Mouse (Mus musculus): ENCODE data around the gene Tssk2. TPM values are rescaled to one million over a fixed set of nuclear protein-coding genes. Genes with fewer than 3 reads are reported as not detected.

The Tssk2 gene
- polyA plus RNA-seq, 1 experiment from 2014 or later = not detected

DNA sequence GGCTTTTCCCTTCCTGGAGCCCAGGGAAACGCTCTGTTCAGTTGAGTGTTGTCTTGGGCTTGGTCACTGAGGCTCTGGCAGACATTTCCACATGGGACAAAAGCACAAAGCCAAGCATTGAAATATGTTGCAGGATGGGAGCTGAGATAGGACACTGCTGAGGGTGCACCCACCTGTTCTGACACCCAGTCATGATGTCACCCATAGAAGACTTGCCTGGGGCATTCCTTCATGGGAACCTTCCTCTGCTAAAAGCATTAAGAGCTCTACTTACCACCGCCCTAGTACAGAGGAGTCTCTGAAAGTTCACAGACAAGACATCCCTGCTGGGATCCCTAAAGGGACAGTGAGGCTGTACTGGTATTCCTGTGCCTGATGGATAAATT, 8.1 kb upstream of the Tssk2 start:
- 51% methylated on average over 2 of the region's 2 CpGs for WGBS
- Histone ChIP-seq H3K4me1 (replicated peaks; ENCODE audit: control insufficient read depth, insufficient read depth, low read length) (peaks cover 19% of the 10 kb centered on the region), H3K36me3 (ENCODE audit: control insufficient read depth, insufficient read depth, low read length) (0 out of 2 replicates have a peak, but pooled peaks cover 7% of the 10 kb centered on the region), H3K9ac (ENCODE audit: low read length) (peak overlapping the region; percentile 93), H3K9me3 (ENCODE audit: control insufficient read depth, low read length) (no peaks in the 10 kb centered on the region), H3K27ac (ENCODE audit: low read depth) (no peak overlapping the region), H3K4me2 (ENCODE audit: low read length) (peak overlapping the region; percentile 58), H3K4me3 (ENCODE audit: low read depth, low read length) (peak overlapping the region; percentile 92), H3K27me3 (replicated peaks; ENCODE audit: control insufficient read depth, insufficient read depth, low read length) (no peaks in the 10 kb centered on the region)
- ATAC-seq (replicated peaks; ENCODE audit: low FRiP score, low TSS enrichment, low read depth) = no peak
- no peak for DNase-seq (ENCODE audit: low spot score)

GRCm38 (mm10) chr16:17890917-17891566, 7.4 kb upstream of the Tssk2 start:
- Histone ChIP-seq H3K4me3 (ENCODE audit: low read depth, low read length) (peak overlapping the region; percentile 92), H3K27me3 (replicated peaks; ENCODE audit: control insufficient read depth, insufficient read depth, low read length) (no peaks in the 10 kb centered on the region), H3K9ac (ENCODE audit: low read length) (peak overlapping the region; percentile 93), H3K4me1 (replicated peaks; ENCODE audit: control insufficient read depth, insufficient read depth, low read length) (peaks cover 19% of the 10 kb centered on the region), H3K4me2 (ENCODE audit: low read length) (peak overlapping the region; percentile 58), H3K36me3 (ENCODE audit: control insufficient read depth, insufficient read depth, low read length) (0 out of 2 replicates have a peak, but pooled peaks cover under 1% of the 10 kb centered on the region), H3K27ac (ENCODE audit: low read depth) (peak overlapping the region; percentile 91), H3K9me3 (ENCODE audit: control insufficient read depth, low read length) (no peaks in the 10 kb centered on the region)
- DNase-seq (ENCODE audit: low spot score) (peak; percentile 85), ATAC-seq (replicated peaks; ENCODE audit: low FRiP score, low TSS enrichment, low read depth) (peak; percentile 76)
- under 1% methylated on average over 39 of the region's 44 CpGs for WGBS

- H3K27me3 ChIP-seq (replicated peaks; ENCODE audit: control insufficient read depth, insufficient read depth, low read length) = no peaks in the 10 kb centered on the region
- H3K27ac ChIP-seq (ENCODE audit: low read depth) = peak within 1 kb of the TSS; percentile 91
- no peaks in the 10 kb centered on the region for H3K36me3 ChIP-seq (ENCODE audit: control insufficient read depth, insufficient read depth, low read length)
- peaks cover 19% of the 10 kb centered on the region for H3K4me1 ChIP-seq (replicated peaks; ENCODE audit: control insufficient read depth, insufficient read depth, low read length)
- H3K9ac ChIP-seq (ENCODE audit: low read length) = peak within 1 kb of the TSS; percentile 93
- H3K4me2 ChIP-seq (ENCODE audit: low read length) = peak within 1 kb of the TSS; percentile 58
- ATAC-seq (replicated peaks; ENCODE audit: low FRiP score, low TSS enrichment, low read depth) = peak; percentile 98
- peak; percentile 99 for DNase-seq (ENCODE audit: low spot score)
- peak within 1 kb of the TSS; percentile 92 for H3K4me3 ChIP-seq (ENCODE audit: low read depth, low read length)
- H3K9me3 ChIP-seq (ENCODE audit: control insufficient read depth, low read length) = no peaks in the 10 kb centered on the region
- 2% methylated on average over 29 of the region's 38 CpGs for WGBS
These were observed 6.9 kb upstream of the Tssk2 start, which contains the start of gene Gm20518 for GRCm38 (mm10) chr16:17891567-17891959. TSS of gene Gm20518 (minus strand) at chr16:17891671.

GRCm38 (mm10) chr16:17892606-17893005, 5.8 kb upstream of the Tssk2 start:
- H3K36me3 ChIP-seq (ENCODE audit: control insufficient read depth, insufficient read depth, low read length) = no peaks in the 10 kb centered on the region
- H3K4me2 ChIP-seq (ENCODE audit: low read length) = no peak overlapping the region
- DNase-seq (ENCODE audit: low spot score) (no peak), ATAC-seq (replicated peaks; ENCODE audit: low FRiP score, low TSS enrichment, low read depth) (no peak)
- H3K9ac ChIP-seq (ENCODE audit: low read length) = no peak overlapping the region
- WGBS = 45% methylated on average over 3 of the region's 3 CpGs
- no peaks in the 10 kb centered on the region for H3K27me3 ChIP-seq (replicated peaks; ENCODE audit: control insufficient read depth, insufficient read depth, low read length)
- no peak overlapping the region; the same call in 1 of the 2 replicates for H3K4me3 ChIP-seq (ENCODE audit: low read depth, low read length)
- no peaks in the 10 kb centered on the region for H3K9me3 ChIP-seq (ENCODE audit: control insufficient read depth, low read length)
- peaks cover 19% of the 10 kb centered on the region for H3K4me1 ChIP-seq (replicated peaks; ENCODE audit: control insufficient read depth, insufficient read depth, low read length)
- no peak overlapping the region for H3K27ac ChIP-seq (ENCODE audit: low read depth)

- ATAC-seq (replicated peaks; ENCODE audit: low FRiP score, low TSS enrichment, low read depth) = no peak
- H3K4me1 ChIP-seq (replicated peaks; ENCODE audit: control insufficient read depth, insufficient read depth, low read length) = peaks cover 19% of the 10 kb centered on the region
- 82% methylated on average over 2 of the region's 2 CpGs for WGBS
- H3K36me3 ChIP-seq (ENCODE audit: control insufficient read depth, insufficient read depth, low read length) = no peaks in the 10 kb centered on the region; the same call in 1 of the 2 replicates
- no peak for DNase-seq (ENCODE audit: low spot score)
- H3K4me2 ChIP-seq (ENCODE audit: low read length) = no peak within 1 kb of the TSS
- H3K27ac ChIP-seq (ENCODE audit: low read depth) = no peak within 1 kb of the TSS
- H3K9me3 ChIP-seq (ENCODE audit: control insufficient read depth, low read length) = no peaks in the 10 kb centered on the region
- no peaks in the 10 kb centered on the region for H3K27me3 ChIP-seq (replicated peaks; ENCODE audit: control insufficient read depth, insufficient read depth, low read length)
- H3K9ac ChIP-seq (ENCODE audit: low read length) = no peak within 1 kb of the TSS
- H3K4me3 ChIP-seq (ENCODE audit: low read depth, low read length) = no peak within 1 kb of the TSS
These were observed 4.5 kb upstream of the Tssk2 start, which contains the start of gene Tssk1 for GRCm38 (mm10) chr16:17893923-17894322. TSS of gene Tssk1 (plus strand) at chr16:17894223.

DNA sequence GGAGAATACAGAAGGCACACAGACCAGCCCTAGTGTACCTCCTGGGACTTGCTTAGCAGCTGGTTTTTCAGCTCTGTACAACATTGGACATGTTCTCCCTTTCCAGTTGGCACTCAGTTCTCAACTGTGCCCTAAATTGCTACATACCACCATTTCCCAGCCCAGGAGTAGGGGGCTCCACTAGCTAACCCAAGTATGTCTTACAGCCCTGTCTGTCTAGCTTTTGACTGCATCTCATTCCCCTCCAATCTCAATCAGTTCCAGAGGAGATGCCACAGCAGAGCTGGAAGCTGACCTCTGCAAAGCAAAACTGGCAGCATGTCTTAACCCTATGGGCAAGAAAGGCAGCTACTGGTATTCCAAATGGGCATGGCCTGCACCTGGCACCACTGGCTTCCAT, 2.3 kb upstream of the Tssk2 start:
- peaks cover 18% of the 10 kb centered on the region for H3K36me3 ChIP-seq (ENCODE audit: control insufficient read depth, insufficient read depth, low read length)
- H3K27ac ChIP-seq (ENCODE audit: low read depth) = no peak overlapping the region
- no peaks in the 10 kb centered on the region for H3K9me3 ChIP-seq (ENCODE audit: control insufficient read depth, low read length)
- no peak for ATAC-seq (replicated peaks; ENCODE audit: low FRiP score, low TSS enrichment, low read depth)
- DNase-seq (ENCODE audit: low spot score) = no peak
- no peak overlapping the region for H3K4me3 ChIP-seq (ENCODE audit: low read depth, low read length)
- H3K9ac ChIP-seq (ENCODE audit: low read length) = no peak overlapping the region
- H3K4me2 ChIP-seq (ENCODE audit: low read length) = no peak overlapping the region
- no peaks in the 10 kb centered on the region for H3K27me3 ChIP-seq (replicated peaks; ENCODE audit: control insufficient read depth, insufficient read depth, low read length)
- H3K4me1 ChIP-seq (replicated peaks; ENCODE audit: control insufficient read depth, insufficient read depth, low read length) = peaks cover 9% of the 10 kb centered on the region

DNA sequence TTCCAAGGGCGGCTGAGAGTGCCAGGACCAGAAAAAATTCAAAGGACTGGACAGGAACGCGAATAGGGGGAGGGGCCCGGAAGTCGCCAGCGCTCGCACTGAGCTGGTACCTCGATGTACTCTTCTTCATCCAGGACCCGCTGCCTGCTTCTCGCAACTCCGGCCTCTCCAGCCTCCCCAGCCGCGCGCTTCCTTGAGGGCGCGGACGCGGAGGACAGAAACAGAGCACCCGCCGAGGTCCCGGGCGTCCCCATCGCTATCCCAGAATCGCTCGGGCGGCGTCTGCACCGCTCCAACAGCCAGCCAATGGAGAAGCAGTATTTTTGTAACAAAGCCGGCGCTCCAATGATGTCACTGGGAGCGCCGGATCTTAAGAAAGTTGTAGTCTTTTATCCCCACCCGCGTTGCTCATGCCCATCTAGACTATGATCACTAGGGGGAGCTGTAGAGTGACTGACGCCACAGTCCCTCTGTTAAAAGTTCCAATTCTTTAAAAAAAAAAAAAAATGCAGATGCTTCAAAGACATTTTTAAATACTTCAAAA, 12.7 kb downstream of the Tssk2 start, which contains the start of gene Ess2:
TSS of gene Ess2 (minus strand) at position 297 of the 544 bp plus-strand sequence.
- Histone ChIP-seq H3K4me2 (ENCODE audit: low read length) (peak within 1 kb of the TSS; percentile 95), H3K9me3 (ENCODE audit: control insufficient read depth, low read length) (no peaks in the 10 kb centered on the region), H3K4me3 (ENCODE audit: low read depth, low read length) (peak within 1 kb of the TSS; percentile 50), H3K36me3 (ENCODE audit: control insufficient read depth, insufficient read depth, low read length) (peaks cover 33% of the 10 kb centered on the region), H3K27me3 (replicated peaks; ENCODE audit: control insufficient read depth, insufficient read depth, low read length) (peaks cover 45% of the 10 kb centered on the region), H3K27ac (ENCODE audit: low read depth) (no peak within 1 kb of the TSS), H3K9ac (ENCODE audit: low read length) (peak within 1 kb of the TSS; percentile 57), H3K4me1 (replicated peaks; ENCODE audit: control insufficient read depth, insufficient read depth, low read length) (peaks cover 14% of the 10 kb centered on the region)
- peak; percentile 92 for ATAC-seq (replicated peaks; ENCODE audit: low FRiP score, low TSS enrichment, low read depth)
- DNase-seq (ENCODE audit: low spot score) = peak; percentile 93
- under 1% methylated on average over 35 of the region's 35 CpGs for WGBS

DNA sequence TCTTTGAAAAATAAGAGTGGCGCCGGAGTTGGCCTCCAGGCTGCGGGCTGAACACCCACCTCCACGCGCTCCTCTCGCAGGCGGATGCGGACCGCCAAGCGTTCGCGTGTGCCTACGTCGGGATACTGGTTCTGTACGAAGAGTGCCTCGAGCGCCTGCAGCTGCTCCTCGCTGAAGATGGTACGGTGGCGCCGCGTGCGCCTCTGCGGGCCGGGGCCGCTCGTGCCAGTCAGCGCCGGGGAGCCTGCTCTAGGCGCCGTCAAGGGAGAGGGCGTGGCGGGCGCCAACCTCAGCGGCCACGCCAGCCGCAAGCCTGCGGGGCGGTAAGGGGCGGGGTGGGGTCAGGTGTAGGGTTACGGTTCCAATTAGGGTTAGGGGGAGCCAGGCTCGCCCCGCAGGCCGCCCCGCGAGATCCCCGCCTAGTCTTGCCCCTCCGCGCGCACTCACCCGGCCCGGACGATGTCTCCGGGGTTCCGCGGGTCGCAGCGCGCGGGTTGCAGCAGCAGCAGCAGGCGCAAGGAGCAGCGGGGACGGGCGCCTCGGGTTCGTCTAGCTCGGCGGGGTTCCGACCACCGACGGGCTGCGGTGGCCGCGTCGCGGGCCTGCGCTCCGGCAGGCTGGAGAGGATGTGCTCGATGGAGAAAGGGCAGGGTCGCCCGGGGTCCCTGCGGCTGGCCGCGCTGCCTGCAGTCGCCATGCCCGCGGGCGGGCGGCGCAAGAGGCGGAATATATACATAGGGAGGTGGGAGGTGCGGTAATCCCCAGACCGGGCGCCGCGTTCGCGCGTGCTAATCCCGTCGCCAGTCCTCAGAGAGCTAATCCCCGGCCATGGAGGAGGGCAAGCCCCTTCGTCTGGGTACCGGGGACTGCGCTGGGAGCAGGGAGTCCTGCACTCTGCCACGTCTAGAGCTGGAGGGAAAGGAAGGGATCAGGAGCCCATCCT, 16.1 kb downstream of the Tssk2 start, which contains the start of gene Gsc2:
TSS of gene Gsc2 (minus strand) at position 753 of the 943 bp plus-strand sequence.
- ATAC-seq (replicated peaks; ENCODE audit: low FRiP score, low TSS enrichment, low read depth) = peak; percentile 47; the same call in 1 of the 2 replicates
- H3K9ac ChIP-seq (ENCODE audit: low read length) = 0 out of 2 replicates have a peak within 1 kb of the TSS, but pooled peaks have one; percentile 27

More for the DNA sequence above, 16.1 kb downstream of the Tssk2 start, which contains the start of gene Gsc2:
- Histone ChIP-seq H3K4me3 (ENCODE audit: low read depth, low read length) (peak within 1 kb of the TSS; percentile 34), H3K9me3 (ENCODE audit: control insufficient read depth, low read length) (no peaks in the 10 kb centered on the region), H3K4me2 (ENCODE audit: low read length) (peak within 1 kb of the TSS; percentile 67), H3K27ac (ENCODE audit: low read depth) (no peak within 1 kb of the TSS), H3K36me3 (ENCODE audit: control insufficient read depth, insufficient read depth, low read length) (no peaks in the 10 kb centered on the region), H3K27me3 (replicated peaks; ENCODE audit: control insufficient read depth, insufficient read depth, low read length) (peaks cover 70% of the 10 kb centered on the region), H3K4me1 (replicated peaks; ENCODE audit: control insufficient read depth, insufficient read depth, low read length) (peaks cover 14% of the 10 kb centered on the region)
- peak; percentile 65 for DNase-seq (ENCODE audit: low spot score)
- under 1% methylated on average over 79 of the region's 106 CpGs for WGBS
